Mouse (Mus musculus) ES-CJ7 (cell line): ENCODE measurements around the gene Adnp.

ENCODE experiments used
- DNase-seq: peaks from one replicate; pipeline ENCODE4 v3.0.0; 2011; ENCODE audit warnings: low read depth, low spot score

Gene Adnp

DNA sequence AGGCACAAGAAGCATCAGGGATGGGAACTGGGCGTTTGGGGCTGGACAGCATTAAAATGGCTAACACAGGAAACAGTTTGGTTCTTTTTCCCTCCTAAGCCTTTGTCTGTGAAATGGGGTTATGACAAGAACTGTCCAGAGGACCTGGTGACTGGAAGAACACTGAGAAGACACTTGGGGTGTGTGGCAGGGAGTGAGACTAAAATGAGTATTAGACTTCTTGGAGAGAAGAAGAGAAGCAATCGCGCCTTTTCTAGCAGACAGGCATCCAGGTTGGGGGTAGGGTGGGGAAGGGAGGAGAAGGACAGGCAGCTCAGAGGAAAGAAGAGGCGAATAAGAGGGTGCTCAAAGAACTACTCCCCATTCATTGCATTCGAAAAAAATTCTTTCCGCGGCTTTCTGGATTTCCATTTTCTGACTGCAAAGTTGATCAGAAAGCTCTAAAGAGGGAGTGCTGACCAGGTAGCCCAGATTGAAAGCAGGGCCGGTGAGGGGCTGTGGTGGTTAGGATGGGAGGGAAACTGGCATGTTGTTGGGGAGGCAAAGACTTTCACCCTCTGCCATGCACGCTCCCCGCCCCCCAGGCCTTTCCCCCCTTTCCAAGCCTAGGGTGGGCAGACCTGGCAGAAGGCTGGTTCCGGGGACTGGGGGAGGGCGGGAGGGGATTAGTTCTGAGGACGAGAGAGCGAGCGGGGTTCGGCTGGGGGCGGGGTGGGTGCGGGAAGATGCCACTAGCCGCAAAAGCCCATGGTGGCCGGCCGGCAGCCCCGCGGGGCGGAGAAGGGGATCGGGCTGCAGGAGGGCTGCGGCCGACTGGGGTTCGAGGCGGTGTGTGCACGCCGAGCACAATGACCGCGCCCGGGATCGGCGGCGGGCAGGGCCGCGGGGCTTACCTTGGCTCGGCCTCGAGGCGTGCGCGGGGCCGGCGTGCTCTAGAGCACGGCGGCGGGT lies 956 bp downstream of the Adnp start:
- DNase-seq, result no peak

DNA sequence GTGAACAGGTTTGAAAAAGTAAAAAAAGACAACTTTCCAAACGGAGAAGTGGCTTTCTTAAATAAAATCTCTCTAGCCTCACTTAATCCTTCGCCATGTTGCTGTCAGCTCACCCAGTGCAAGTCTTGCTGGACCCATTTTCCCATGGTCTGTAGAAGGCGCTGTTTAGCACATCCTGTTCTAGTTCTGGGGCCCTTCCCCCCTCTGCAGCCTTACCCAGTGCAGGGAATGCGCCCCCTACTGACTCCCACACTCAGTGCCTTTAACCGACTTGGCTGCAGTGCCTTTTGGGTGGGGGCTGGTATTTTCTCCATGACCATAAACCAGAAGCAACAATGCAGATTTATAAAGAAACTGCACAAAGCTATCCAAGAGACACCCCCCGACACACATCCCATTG lies 1.6 kb downstream of the Adnp start:
- peak; percentile 97 for DNase-seq

DNA sequence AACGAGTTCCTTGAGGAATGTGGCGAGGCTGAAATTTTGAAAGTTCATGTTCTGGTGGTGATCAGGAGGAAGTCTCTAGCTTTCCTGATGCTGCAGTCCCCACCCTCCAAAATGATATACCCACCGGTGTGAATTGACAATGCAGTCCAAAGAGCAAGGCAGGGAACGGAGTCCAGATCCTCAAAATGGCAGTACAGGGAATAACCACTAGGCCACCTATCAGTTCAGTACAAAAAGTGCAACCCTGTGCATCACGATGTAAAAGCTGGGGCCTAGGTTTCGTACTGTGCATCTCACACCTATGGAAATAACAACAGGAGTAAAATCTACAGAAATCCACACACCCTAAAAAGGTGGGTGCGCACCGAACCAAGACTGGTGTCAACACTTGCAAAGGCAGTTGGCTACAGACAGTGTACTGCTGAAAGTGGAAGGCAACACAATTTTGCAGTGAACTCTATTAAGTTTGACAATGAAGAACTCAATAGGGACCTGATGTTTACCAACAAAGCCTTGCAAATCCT lies 2.4 kb downstream of the Adnp start:
- peak; percentile 42 for DNase-seq

DNA sequence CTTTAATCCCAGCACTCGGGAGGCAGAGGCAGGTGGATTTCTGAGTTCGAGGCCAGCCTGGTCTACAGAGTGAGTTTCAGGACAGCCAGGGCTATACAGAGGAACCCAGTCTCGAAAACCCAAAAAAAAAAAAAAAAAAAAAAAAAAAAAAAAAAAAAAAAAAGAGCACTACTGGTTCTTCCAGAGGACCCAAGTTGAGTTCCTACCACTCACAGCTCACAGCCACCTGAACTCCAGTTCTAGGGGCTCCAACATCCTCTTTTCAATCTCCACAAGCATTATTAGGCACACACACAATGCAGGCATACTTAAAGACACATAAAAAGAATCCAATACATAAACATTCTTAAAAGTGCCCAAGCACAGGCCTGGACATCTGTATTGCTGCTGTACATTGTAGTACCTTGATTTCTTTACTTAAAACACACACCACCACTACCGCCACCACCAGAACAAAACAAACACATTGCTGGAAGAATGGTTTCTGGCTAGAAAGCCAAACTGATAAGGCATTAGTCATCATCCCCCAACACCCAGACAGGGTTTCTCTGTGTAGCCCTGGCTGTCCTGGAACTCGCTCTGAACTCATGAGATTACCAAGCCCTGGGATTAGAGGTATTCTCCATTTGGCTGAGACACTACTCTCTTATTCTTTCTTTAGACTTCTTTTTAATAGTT lies 6.8 kb downstream of the Adnp start:
- DNase-seq, result no peak

DNA sequence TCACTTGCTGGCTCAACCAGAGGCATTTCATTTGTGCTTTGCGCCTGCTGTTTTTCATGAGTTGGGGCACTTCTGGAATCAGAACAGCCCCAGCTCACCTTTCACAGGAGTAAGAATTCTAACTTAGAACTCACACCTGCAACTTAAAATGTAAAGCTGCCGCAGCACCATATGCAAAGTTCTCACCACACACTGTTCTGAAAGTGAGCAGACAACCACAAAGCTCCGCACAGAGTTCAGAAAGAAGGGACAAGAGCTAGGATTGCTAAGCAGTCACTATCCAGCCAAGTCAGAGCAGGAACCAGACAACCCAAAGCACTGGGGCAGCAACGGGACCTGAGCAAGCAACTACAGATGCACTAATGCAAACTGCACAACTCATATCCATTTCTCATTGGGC lies 7.4 kb downstream of the Adnp start:
- no peak for DNase-seq

DNA sequence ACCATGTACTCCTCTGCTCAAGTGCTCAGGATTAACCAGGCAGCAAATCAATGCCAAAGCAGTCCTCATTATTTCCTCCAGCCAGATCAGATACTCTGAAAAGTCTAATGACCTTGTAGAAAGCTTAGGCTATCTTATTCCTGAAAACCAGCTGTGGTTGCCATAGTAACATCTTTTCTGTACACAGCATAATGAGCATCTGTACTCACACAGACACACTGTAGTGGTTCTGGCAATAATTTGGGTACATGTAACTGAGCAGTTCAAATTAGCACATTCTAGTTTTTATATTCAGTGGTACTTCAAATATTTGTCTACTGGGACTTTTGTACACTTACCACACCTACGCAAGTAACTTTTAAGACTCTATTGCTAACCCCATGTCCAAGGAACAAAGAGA lies 8.5 kb downstream of the Adnp start:
- DNase-seq, result no peak

DNA sequence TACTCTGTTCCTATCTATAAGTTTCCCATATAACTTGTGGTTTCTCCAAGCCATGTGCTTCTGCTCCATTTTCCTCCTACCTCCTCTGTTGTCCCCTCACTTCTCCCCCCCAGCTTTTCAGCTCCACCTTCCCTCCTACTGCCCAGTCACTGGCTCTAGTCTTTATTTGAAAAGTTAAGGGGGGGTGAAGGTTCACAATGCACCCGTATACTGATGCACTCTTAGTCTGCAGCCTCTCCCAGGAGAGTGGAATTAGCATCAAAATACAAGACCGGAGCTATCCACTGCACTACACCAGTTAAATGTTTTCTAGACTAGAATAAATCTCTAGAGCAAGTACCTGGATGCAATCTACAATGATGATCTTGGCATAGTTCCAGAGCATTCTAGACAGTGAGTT lies 11.2 kb downstream of the Adnp start:
- peak; percentile 56 for DNase-seq

DNA sequence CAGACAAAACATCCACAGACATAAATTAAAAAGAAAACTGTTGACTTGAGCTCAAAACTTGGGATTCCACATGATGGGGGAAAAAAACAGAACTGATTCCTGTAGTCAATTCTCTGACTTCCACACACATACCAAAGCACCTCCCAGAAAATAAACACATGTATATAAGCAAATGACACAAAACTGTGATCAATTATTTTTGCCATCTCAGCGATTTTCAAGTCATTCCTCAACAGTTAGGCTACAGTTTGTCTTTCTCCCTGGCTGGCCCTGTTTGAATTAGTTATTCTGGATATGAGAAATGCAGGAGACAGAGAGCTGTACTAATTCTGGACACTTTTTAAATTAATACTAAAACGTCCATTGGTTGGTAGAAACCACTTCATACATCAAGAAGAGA lies 13.2 kb downstream of the Adnp start:
- DNase-seq, result no peak

DNA sequence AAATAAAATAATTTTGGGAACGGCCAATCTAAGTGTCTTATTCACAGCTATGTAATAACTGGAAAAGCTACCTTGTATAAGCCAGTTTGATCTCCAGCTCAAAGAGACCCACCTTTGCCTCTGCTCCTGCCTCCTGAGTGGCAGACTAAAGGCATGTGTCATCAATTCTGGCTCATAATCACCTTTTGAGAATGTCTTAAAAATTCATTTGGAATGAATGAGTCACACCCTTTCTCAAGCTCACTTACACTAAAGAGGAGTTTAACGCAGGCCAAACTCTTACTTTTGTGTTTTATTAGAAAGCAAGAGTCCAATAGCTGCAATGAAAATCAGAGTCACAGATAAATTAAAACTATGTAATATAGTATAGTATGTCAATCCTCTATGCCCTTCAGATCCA lies 15.1 kb downstream of the Adnp start:
- no peak for DNase-seq

DNA sequence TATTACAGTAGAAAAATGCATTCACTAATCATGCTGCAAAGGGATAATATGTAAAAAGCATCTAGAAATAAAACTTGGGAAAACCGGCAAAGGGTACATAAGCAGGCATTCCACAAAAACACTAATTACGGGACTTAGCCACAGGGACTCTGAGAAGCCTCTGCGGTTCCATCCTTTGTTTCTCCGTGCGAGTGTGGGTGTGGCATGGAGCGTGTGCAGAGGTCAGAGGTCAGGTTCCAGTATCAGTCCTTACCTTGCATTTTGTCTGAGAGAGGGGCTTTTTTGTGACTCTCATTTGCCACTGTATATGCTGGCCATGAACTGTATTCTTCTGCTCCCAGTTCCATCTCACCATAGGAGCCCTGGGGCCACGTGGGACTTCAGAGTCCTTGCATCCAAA lies 31.0 kb downstream of the Adnp start:
- DNase-seq, result peak; percentile 55

DNA sequence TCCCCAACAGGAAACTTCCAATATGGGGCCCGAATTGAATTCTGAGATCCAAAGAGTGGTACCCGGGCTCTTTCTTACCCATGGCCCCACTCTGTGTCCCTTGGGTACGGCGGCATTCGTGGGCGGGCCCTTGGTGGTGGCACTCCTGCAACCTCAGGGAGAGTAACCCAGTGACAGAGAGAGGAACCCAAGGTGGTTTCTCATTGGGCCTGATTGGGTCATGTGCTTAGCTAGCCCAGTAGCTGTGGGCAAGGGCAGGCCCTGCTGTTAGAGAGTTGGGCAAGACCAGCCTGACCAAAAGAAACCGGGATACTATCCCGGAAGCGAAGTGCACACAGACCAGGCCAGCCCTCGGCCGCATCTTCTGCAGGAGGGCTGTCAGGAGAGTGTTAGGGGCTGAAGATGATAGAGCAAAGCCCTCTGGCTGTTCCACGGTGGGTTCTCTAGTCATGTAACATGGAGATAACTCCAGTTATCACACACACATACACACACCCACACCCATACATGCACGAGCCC lies 36.7 kb downstream of the Adnp start:
- no peak for DNase-seq

DNA sequence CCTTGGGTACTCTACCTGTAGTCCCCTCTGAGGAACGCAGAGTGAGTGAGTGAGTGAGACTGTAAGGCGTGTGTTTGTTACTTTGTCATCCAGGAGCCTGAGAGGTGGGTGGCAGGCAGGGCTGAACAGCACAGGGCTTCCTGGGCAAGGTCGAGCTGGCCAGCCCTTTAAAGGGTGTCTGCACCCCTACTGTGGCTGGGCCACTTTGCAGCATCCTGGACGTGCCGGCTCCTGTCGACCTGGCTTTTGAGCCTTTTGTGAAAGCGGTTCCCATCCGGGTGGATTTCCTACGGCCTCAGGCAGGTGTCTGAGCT lies 37.2 kb downstream of the Adnp start:
- no peak for DNase-seq

DNA sequence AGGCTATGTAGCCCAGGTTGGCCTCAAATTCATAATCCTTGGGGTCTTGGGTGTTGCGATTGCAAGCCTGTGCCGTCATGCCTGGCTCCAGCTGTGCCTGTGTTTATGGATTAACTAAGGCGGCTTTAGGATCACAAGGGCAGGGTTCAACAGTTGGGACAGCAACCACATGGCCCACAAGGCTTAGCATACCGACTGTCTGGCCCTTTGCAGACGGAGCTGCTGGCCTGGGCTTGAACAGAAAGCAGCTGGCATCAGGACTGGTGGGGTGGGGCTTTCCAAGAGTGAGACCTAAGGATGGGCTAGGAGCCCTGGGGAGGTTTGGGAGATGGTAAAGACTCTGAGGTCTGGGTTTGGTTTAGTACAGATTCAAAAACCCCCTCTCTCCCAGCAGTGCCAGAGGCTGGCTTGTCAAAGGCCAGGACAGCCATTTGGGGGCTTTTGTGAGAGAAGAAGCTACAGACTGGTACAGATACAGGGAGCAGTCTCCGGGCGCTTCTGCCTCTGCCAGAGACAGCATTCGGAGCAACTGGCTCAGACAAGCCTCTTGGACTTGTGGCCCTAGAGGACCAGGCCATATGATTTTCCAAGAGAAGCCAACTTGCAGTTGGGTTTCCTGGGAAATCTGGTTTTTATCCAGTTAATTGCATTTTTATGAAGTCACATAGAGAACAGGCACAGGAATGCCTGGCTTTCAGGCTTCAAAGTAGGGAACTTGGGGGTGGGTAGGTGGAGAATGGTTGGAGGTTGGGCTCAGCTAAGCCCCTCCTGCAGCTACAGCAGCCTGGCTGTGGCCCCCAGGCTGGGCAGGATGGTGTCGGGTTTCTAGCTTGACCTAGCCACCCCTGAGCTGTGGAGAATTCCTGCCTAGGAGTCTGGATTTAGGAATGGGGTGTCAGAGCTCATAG lies 37.8 kb downstream of the Adnp start:
- DNase-seq, result peak; percentile 60

DNA sequence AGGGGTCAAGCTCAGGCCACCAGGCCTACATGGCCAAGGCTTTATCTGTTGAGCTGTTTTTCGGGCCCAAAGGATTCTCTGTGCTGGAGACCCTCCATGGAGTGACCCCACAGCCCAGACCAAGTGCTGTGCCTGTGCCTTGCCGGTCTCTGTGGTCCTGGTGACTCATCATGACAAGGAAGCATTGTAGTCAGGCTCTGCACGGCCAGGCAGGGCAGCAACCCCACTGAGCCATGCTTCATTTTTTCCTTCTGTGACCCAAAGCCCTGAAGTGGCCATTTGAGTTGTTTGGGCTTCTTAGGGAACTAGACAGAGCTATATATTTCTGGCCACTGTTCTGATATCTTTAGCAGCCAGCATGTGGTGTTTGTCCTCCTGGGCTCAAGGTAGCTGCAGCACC lies 39.1 kb downstream of the Adnp start:
- no peak for DNase-seq

DNA sequence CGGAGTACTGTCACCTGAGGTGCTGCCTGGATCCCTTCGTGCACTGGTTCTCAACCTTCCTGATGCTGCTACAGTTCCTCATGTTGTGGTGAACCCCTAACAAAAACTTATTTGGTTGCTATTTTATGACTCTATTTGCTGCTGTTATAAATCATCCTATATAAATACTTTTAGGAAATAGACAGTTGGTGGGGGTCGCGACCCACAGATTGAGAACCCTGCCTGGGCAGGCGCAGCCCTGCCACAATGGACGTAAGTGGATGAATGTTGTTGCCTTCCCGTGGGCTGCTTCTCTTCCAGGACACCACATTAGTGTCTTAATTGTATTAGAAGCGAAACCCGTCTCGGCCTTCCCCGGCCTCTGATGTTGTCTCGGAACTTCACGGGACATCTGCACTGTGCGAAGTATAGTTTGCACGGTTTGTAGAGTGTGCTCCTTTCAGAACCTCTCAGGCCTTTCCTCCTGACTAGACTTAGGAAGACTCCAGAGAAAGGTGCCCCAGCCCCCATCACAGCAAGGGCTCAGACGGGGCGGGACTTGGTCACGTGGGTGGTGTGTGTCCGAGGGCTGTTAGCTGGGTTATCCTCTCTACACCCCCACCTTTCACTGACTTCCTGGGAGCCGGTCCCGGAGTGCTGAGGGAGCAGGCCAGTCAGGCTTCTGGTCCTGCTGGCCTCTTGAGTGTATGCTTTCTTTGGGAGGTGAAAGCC lies 40.0 kb downstream of the Adnp start:
- DNase-seq, result peak; percentile 60

DNA sequence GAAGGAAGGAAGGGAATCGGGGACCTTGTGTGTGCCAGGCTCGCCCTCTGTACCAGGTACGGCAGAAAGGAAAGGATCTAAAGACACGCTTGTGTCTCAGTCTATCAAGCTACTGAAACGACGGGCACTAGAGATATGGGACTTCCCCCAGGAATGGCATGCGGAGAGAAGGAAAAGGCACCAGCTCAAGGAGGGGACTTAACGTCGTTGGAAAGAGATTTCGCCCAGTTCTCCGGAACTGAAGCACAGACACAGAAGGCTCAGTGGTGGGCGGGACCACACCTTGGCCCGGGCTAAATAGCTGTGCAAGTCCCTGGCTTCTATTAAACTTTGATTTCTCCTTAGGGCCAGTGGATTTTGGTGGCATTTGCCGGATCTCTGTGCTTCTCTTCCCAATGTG lies 44.9 kb downstream of the Adnp start:
- no peak for DNase-seq

DNA sequence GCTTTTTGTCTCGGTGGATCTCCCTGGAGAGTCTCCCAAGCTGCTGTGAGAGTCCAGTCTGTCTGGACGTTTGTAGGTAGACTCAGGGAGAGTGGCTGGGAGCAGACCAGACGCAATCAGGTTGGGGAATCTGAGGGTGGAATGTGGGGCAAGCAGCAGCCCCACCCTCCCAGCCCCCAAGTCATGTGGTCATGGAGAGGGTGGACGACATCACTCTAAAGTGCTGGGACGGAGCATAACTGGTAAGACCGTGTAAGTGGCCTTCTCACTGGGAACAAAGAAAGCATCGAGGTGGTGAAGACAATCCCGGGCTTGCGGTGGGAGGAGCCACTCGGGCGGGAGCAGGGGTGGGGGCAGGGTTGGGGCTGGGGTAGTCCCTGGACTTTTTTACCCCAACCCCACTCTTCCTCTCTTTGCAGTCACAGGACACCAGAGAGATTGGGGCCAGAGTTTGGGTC lies 45.4 kb downstream of the Adnp start:
- DNase-seq, result peak; percentile 66

DNA sequence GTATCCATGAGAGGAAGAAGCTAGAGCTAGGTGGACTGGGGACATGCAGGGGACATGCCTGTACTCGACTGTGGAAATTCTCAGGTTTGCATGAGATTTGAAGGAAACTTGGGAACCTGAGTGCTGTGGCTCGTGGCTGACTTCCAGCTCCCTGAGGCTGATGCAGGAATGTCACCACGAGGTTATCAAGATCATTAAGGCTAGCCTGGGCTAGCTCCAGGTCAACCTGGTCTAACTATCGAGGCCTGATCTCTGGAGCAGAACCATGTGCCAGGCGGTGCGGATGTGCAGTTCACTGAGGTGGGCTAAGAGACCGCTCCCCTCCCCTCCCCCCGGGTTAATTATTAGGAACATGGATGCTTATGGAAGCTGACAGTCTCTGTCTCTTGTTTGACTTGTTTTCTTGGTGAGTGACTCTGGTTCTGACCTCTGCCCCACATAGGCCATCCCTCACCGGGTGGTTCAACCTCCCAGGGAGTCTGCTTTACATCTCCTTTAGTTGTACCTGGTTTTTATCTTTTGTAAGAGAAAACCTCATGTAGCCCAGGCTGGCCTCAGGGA lies 46.5 kb downstream of the Adnp start:
- DNase-seq, result no peak

DNA sequence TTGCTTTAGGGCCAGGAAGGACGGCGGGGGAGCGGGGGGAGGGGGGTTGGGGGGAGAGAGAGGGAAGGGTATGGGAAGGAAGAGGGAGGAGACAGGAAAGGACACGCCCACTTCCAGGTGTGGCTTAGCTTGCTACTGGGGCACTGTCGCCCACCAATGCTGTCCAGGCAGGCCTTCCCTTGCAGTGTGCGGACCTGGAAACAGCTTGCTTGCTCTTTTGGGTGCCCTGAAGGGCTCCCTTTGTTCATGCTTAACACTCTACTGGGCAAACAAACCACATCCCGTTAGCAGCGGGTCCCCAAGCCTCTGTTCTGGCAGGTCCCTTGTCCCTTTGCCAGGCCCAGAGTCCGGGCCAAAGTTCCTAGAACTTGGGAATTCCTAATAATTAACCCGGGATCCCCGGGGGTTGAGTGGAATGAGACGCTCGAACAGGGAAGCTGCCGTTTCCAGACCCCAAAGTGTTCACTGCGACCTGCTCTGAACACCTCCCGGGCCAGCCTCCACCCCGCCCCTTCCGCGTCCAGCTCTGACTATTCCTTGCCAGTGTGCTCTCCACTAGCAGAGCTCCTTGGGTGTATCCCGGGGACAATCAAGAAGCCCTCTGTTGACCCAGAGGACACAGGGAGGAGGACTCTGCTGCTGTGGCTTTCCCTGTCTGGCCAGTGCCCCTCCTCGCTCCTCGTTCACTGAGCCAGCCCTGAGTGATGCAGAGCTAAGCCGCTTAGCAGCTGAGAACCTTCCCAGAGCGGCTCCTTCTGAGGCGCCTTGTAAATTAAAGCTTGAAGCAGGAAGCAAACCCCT lies 47.8 kb downstream of the Adnp start:
- peak; percentile 76 for DNase-seq

DNA sequence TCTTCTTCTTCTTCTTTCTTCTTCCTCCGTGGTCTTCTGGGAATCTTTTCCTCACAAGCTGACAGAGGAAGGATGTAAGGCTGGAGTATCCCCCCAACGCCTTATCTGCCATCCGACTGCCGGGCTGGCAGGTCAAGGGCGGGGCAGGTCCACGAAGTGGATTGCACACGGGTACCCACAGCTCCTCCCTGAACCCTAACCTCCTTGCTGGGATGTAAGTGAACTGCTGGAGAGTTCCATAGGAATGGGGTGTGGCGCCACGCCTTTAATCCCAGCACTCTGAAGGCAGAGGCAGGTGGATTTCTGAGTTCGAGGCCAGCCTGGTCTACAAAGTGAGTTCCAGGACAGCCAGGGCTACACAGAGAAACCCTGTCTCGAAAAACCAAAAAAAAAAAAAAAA lies 48.9 kb downstream of the Adnp start:
- peak; percentile 51 for DNase-seq
